Mouse (Mus musculus) spleen, postnatal 14 days (tissue): ENCODE measurements around the gene Tiam2.
A peak's percentile ranks its signal among the peaks of the same experiment; 100 is the strongest.

Experiments
- DNase-seq, 2 experiments: peaks; one replicate each; pipeline ENCODE4 v3.0.0; 2021 to 2022; ENCODE audit warnings: low spot score in 2 of 2

The Tiam2 gene

GRCm38 (mm10) chr17:3558356-3558870 is 232.0 kb downstream of the Tiam2 start:
- no peak for DNase-seq

GRCm38 (mm10) chr17:3560534-3560933 is 234.2 kb downstream of the Tiam2 start:
- DNase-seq = no peak

DNA sequence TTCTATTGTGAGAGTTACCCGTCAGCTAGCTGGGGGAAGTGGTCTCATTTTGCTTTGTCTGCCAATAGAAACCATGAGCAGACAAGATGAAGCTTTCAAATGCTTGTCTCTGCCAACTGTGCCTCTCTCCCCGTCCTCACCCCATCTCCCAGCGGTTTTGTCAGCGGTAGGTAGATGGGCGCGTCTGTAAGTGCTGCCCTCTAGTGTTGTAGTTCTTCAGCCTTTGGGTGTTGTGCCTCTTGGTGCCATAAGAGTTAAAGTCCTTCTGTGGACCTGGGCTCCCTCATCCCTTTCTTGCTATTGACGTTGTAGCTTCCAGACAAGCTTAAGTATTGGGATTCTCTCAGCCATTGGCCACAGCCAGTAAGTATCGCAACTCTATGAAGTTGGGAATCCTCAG is 236.0 kb downstream of the Tiam2 start:
- peak in 1 of 2 experiments; percentile 7 for DNase-seq

DNA sequence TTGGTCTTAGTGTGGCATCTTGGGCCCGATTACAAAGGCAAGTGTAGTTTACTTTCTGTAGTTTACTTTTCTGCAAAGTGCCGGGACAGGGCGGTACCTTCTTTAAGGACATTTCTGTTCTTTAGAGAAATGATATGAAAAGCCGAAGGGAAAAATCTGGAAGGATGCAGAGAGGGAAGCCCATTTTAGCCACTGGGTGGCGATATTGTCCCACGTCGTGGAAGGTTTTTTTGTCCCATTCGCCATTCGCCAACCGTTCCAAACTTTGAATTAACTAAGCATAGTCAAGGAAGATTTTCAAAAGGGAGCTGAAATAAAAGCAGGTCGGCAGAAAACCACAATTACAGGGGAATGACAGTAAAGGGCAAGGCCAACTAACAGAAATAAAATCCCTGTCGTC is 244.5 kb downstream of the Tiam2 start:
- DNase-seq = peak in 1 of 2 experiments; percentile 19
